Mouse (Mus musculus): ENCODE results near the gene Rnf214.

DNA sequence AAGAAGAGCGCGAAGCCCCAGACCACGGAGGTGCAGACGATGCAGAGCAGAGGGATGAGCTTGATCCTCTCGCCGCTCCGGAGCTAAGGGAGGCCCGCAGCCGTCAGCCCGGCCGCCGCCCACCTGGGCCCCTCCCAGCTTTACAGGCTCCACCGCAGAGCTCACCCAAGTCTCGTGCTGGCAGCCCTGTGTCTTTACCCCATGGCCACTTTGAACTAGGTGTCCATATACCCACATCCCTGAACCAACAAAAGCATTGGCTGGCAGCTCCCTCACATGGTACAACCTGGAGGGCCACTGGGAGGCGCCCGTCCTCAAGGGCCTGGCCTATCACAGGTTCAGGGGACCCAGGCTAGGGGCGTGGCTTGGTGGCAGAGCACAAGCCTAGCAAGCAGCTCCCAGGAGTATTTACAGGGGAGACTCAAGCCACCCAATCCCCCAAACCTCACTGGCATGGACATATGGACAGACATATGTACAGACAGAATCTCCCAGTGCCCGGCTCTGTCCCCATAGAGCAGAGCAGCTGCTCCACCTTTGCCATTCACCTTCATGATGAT is 34.7 kb upstream of the Rnf214 start:
- TF ChIP-seq POLR2A (IDR thresholded peaks at IDR 0.05; ENCODE audit: borderline replicate concordance, control insufficient read depth, low read depth, low read length) (no peak), CTCF (IDR thresholded peaks at IDR 0.05; ENCODE audit: control insufficient read depth, insufficient read depth, low read length) (no peak)

Data from bone marrow, adult 2 months (tissue).